Mouse (Mus musculus) neural tube, embryonic 12.5 days (tissue): ENCODE data around the gene Fam189a1. TPM values are rescaled to one million over a fixed set of nuclear protein-coding genes. Genes with fewer than 3 reads are reported as not detected.
A peak's percentile ranks its signal among the peaks of the same experiment; 100 is the strongest.

Source experiments
- ATAC-seq: fragments of 200-750 bp; cut with Nextera tagmentation; 2 replicates; pipeline ENCODE4 v1.8.0; 2017; ENCODE audit warnings: low read depth, mild to moderate bottlenecking, moderate TSS enrichment, moderate library complexity; ENCODE audit not compliant: low FRiP score
- H3K27ac ChIP-seq: fragments of 300-500 bp; sonication (generic); 2 replicates; pipeline ENCODE4 v1.5.1; 2016
- H3K27me3 ChIP-seq: fragments of 300-500 bp; sonication (generic); replicated peaks from 2 replicates; pipeline ENCODE4 v1.6.1; 2016; ENCODE audit warnings: mild to moderate bottlenecking
- H3K36me3 ChIP-seq: fragments of 300-500 bp; sonication (generic); 2 replicates; pipeline ENCODE4 v1.6.1; 2016; ENCODE audit warnings: mild to moderate bottlenecking
- H3K4me1 ChIP-seq: fragments of 300-500 bp; sonication (generic); 2 replicates; pipeline ENCODE4 v1.6.1; 2016
- H3K4me2 ChIP-seq: fragments of 300-500 bp; sonication (generic); replicated peaks from 2 replicates; pipeline ENCODE4 v1.6.1; 2016; ENCODE audit warnings: mild to moderate bottlenecking
- H3K4me3 ChIP-seq: fragments of 300-500 bp; sonication (generic); 2 replicates; pipeline ENCODE4 v1.5.1; 2016
- H3K9ac ChIP-seq: fragments of 300-500 bp; sonication (generic); 2 replicates; pipeline ENCODE4 v1.6.1; 2016; ENCODE audit warnings: mild to moderate bottlenecking
- H3K9me3 ChIP-seq: fragments of 300-500 bp; sonication (generic); 2 replicates; pipeline ENCODE4 v1.6.1; 2016; ENCODE audit warnings: mild to moderate bottlenecking
- WGBS: fragments of 180-500 bp; shearing (Covaris S2); methylation state at CpG from one replicate; pipeline ENCODE4 v1.1.7; 2016; 5-methylcytosine and 5-hydroxymethylcytosine counted together
- polyA plus RNA-seq: library from polyadenylated mRNA; unstranded; fragments of >200 nt; fragmentation: Nextera tagmentation; extraction: Ambion mirVana; gene quantifications from 2 replicates; pipeline ENCODE4 v1.2.1, GENCODE M21; 2016

Gene Fam189a1
- polyA plus RNA-seq, 1 experiment from 2014 or later, result 8.8 TPM

DNA sequence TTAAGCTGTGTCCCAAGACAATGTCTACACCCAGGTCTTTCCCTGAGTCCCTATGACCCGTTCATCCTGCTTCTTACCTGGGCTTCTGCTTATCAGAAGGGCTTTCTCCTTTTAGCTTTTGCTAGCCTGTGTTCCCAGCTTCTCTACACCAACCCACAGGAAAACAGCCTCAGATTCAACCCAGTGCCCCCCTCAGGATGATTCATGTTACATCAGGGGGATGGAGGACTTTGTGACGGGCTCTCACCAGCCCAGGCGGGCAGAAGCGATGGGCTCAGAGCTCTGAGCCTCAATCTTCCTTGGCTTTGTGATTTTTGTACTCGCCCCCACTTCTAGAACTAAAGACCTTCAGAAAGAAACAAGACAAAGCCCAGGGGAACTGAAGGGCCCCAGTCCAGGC, 335.3 kb downstream of the Fam189a1 start:
- no peak overlapping the region for H3K4me3 ChIP-seq
- H3K4me2 ChIP-seq, result no peak overlapping the region
- no peak overlapping the region for H3K9ac ChIP-seq
- no peaks in the 10 kb centered on the region for H3K36me3 ChIP-seq
- H3K27ac ChIP-seq, result no peak overlapping the region
- no peaks in the 10 kb centered on the region for H3K4me1 ChIP-seq
- no peaks in the 10 kb centered on the region for H3K27me3 ChIP-seq
- WGBS, result 80% methylated on average over 5 of the region's 5 CpGs
- ATAC-seq, result no peak
- H3K9me3 ChIP-seq, result no peaks in the 10 kb centered on the region

DNA sequence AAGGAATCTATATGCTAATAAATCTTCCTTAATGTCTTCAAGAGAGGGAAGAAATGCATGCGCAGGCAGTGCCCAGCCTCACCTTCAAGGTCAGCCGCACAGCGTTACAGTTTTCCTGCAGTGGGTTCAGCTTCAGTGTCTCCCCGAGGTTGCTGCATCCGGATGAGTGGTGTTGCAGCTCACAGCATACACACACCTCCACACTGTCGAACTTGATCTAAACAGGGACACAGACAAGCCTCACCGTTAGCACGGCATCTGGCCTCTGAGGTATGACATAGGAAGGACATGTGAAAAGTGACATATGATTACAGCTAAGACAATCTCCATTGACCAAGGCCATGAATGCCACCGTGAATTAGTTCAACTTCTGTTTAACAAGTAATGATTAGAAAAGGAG, 336.7 kb downstream of the Fam189a1 start:
- no peaks in the 10 kb centered on the region for H3K27me3 ChIP-seq
- no peaks in the 10 kb centered on the region for H3K9me3 ChIP-seq
- no peaks in the 10 kb centered on the region for H3K36me3 ChIP-seq
- no peak overlapping the region for H3K9ac ChIP-seq
- no peak overlapping the region for H3K4me2 ChIP-seq
- H3K4me1 ChIP-seq, result no peaks in the 10 kb centered on the region
- WGBS, result 76% methylated on average over 9 of the region's 9 CpGs
- no peak overlapping the region for H3K27ac ChIP-seq
- no peak overlapping the region for H3K4me3 ChIP-seq
- no peak for ATAC-seq

DNA sequence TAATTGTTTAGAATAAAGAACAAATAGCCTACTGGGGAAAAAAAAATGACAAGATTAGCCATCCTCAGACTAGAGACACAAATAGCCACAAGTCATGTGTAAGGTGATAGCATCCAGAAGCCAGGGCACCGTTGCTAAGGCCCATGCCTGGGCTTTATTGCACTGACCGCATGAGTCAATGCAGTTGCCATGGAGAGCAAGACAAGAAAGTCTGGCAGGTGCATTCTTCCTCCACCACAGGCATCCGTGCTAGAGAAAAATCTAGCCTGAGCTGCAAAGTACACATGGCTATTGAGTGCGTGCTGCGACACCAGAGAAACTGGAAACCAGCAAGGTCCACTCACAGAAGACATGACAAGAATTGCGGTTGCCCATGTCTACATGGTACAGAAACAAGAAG, 347.5 kb downstream of the Fam189a1 start:
- Histone ChIP-seq H3K36me3 (no peaks in the 10 kb centered on the region), H3K27ac (no peak overlapping the region), H3K4me3 (no peak overlapping the region), H3K27me3 (no peaks in the 10 kb centered on the region), H3K4me2 (no peak overlapping the region; the same call in 1 of the 2 replicates), H3K9me3 (no peaks in the 10 kb centered on the region), H3K4me1 (no peaks in the 10 kb centered on the region; the same call in 1 of the 2 replicates), H3K9ac (no peak overlapping the region)
- 24% methylated on average over 6 of the region's 6 CpGs for WGBS
- ATAC-seq, result peak; percentile 23; the same call in 1 of the 2 replicates

DNA sequence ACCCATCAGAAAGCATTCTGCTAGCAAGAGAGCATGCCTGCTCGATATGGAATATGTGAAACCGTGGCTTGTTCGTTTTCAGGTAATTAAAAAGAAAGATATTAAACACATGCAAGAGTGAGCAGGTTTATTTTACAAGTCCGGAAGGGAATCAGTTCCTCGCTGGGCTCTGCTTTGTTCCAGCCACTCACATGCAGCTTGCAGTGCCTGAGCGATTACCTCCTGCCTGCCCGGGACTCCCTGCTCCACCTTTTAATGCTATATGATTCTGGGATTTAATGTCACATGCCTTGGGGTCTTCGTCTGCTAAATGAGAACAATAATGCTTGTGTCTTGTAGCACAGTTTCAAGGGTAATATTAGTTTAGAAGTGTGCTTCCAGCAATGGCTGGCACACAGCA, 351.3 kb downstream of the Fam189a1 start:
- Histone ChIP-seq H3K9me3 (no peaks in the 10 kb centered on the region), H3K4me3 (no peak overlapping the region), H3K4me2 (no peak overlapping the region), H3K27ac (no peak overlapping the region), H3K27me3 (no peaks in the 10 kb centered on the region), H3K9ac (no peak overlapping the region), H3K36me3 (no peaks in the 10 kb centered on the region), H3K4me1 (peaks cover 5% of the 10 kb centered on the region; the same call in 1 of the 2 replicates)
- WGBS, result 65% methylated on average over 8 of the region's 8 CpGs
- ATAC-seq, result no peak

DNA sequence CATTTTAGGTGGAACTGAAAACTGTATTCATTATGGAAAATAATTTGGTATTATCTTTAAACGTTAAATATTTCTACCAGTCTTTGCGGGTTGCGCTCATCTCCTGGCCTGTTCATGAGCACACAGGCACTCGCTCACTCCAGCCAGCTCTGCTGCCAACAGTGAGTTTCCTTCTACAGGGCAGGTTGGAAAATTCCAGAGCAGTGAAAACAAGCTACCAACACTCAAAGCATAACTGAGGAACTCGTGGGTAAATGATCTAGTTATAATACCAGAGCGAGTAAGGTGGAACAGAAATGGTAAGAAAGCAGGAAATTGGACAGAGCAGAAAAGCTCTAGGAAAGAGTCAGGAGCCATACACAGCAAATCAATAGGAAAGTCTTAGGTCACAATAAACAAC, 360.8 kb downstream of the Fam189a1 start:
- H3K4me2 ChIP-seq, result no peak overlapping the region
- H3K36me3 ChIP-seq, result no peaks in the 10 kb centered on the region
- ATAC-seq, result no peak
- H3K27ac ChIP-seq, result no peak overlapping the region
- no peaks in the 10 kb centered on the region for H3K27me3 ChIP-seq
- whole genome bisulfite sequencing, result 84% methylated on average over 6 of the region's 6 CpGs
- H3K4me1 ChIP-seq, result no peaks in the 10 kb centered on the region
- no peak overlapping the region for H3K4me3 ChIP-seq
- no peak overlapping the region for H3K9ac ChIP-seq
- H3K9me3 ChIP-seq, result no peaks in the 10 kb centered on the region

DNA sequence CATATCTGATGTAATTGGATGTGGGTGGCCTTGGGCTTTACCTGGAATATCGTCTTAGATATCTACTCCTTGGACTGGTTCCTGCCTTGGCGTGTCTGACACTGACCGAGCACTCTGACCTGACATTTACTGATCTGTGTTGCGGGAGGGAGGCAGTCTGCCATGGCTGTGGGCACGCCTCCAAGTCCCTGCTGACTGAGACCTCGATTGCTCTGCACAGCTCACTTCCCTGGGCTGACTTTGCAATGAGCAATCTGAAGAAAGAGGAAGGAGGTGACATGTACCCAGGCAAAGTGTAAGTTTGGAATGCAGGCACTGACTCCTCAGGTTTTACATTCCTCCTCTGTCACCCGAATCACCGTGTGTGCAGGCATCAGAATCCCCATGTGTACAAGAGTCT, 364.3 kb downstream of the Fam189a1 start:
- H3K27me3 ChIP-seq, result no peaks in the 10 kb centered on the region
- 77% methylated on average over 8 of the region's 8 CpGs for WGBS
- no peaks in the 10 kb centered on the region for H3K9me3 ChIP-seq
- no peak overlapping the region for H3K4me2 ChIP-seq
- no peak overlapping the region for H3K9ac ChIP-seq
- no peak overlapping the region for H3K4me3 ChIP-seq
- H3K36me3 ChIP-seq, result no peaks in the 10 kb centered on the region
- no peaks in the 10 kb centered on the region for H3K4me1 ChIP-seq
- ATAC-seq, result no peak
- H3K27ac ChIP-seq, result no peak overlapping the region

DNA sequence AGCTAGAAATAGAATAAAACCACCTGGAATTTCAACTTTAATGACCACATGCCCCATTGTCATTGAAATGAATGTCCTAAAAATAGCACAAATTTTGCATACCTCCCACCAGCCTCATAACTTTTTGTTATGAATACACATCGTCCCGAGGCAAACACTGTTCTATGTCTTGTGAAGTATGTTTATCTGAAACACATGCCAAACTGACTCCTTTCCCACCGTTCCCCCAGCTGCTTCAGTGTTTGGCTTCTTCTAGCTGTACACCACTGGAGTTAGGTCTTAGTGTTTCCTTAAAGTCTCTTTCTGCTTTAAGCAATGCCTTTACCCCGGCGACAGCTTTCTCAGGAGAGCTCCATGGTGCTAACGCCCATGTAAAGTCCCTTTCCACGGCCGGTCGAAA, 365.2 kb downstream of the Fam189a1 start:
- H3K4me3 ChIP-seq, result no peak overlapping the region
- no peak overlapping the region for H3K27ac ChIP-seq
- no peak overlapping the region for H3K9ac ChIP-seq
- no peak overlapping the region for H3K4me2 ChIP-seq
- no peaks in the 10 kb centered on the region for H3K36me3 ChIP-seq
- no peaks in the 10 kb centered on the region for H3K9me3 ChIP-seq
- H3K4me1 ChIP-seq, result no peaks in the 10 kb centered on the region
- no peak for ATAC-seq
- H3K27me3 ChIP-seq, result no peaks in the 10 kb centered on the region
- 70% methylated on average over 9 of the region's 9 CpGs for WGBS

DNA sequence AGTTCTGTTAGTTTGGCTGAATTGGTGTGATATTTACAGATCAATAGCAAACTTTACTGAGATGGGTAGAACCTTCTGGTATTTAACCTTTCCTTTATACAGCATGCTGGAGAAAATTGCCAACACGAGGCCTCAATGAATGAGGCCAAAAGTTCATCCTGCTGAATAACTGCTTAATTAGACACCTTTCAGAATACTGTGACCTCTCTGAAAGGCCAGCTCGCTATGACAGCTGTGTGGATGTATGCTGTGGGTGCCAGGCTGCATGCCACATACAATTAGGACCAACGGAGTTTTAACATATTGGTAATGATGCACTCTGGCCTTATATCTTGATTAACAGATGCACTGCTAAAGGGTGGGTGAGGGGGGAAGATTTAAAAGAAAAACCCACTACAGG, 371.3 kb downstream of the Fam189a1 start:
- Histone ChIP-seq H3K27ac (no peak overlapping the region), H3K4me1 (no peaks in the 10 kb centered on the region), H3K9me3 (no peaks in the 10 kb centered on the region), H3K27me3 (no peaks in the 10 kb centered on the region), H3K4me3 (no peak overlapping the region), H3K36me3 (no peaks in the 10 kb centered on the region), H3K4me2 (no peak overlapping the region), H3K9ac (no peak overlapping the region)
- WGBS, result 46% methylated on average over 3 of the region's 3 CpGs
- ATAC-seq, result no peak

DNA sequence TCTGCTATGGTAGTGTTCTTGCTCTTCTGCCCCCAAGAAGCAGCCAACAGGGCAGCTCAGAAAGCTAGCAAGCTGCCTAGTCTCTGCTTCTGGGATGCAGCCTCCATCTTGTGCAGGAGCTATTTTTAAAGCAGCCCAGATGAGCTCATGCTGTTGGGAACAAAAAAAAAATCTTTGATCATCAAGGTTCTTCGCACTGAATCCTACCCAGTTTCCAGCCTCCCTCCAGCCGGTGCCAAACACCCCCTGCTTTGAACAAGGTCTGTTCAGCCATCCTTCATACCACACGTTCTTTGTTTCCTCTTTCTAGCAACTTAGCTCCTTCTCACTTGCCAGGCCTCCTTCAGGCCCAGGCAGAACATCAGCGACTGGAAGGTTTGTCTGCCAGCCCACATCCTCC, 376.9 kb downstream of the Fam189a1 start:
- Histone ChIP-seq H3K9ac (no peak overlapping the region), H3K9me3 (no peaks in the 10 kb centered on the region), H3K36me3 (no peaks in the 10 kb centered on the region), H3K4me3 (no peak overlapping the region), H3K4me2 (no peak overlapping the region), H3K4me1 (no peaks in the 10 kb centered on the region), H3K27me3 (no peaks in the 10 kb centered on the region; the same call in 1 of the 2 replicates), H3K27ac (no peak overlapping the region)
- 86% methylated on average over 4 of the region's 4 CpGs for WGBS
- no peak for ATAC-seq

DNA sequence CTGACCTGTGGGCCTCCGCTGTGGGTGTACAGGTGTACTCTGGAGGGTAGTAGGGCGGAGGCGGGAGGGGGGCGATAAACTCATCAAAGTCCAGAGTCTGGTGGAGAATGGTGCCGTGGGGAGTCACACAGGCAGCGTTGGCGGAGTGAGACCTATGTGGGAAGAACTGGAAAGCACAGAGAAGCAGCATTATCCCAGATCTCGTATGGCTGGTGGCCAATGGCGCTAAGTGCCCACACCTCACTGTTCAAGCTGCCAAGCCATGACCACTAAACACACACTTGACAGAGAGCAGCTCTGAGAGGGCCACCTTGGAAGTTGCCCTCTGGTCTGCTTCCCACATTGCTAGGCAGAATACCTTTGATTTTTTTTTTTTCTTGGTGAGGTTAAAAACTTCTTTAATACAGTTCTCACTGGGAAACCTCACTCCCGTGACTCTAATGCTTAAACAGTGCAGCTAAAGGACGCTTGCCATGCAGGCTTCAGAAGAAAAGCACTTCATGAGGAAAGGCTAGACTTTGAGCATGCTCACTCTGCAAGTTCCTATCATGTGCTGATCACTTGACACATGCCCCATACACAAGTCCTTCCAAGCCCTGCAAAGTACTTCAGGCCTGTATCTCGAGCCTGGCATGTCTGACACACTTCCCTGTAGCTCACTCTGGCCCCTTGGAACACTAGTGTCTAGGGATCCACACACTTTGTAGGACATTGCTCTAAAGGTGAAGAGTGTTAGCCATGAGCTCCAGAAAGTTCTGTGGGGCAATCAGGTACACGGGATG, 379.5 kb downstream of the Fam189a1 start:
- H3K4me1 ChIP-seq, result 0 out of 2 replicates have a peak, but pooled peaks cover 3% of the 10 kb centered on the region
- no peaks in the 10 kb centered on the region; the same call in 1 of the 2 replicates for H3K27me3 ChIP-seq
- H3K27ac ChIP-seq, result no peak overlapping the region
- no peak for ATAC-seq
- WGBS, result 86% methylated on average over 13 of the region's 13 CpGs
- H3K36me3 ChIP-seq, result no peaks in the 10 kb centered on the region
- H3K9me3 ChIP-seq, result no peaks in the 10 kb centered on the region
- H3K4me3 ChIP-seq, result no peak overlapping the region
- H3K9ac ChIP-seq, result no peak overlapping the region
- no peak overlapping the region for H3K4me2 ChIP-seq

DNA sequence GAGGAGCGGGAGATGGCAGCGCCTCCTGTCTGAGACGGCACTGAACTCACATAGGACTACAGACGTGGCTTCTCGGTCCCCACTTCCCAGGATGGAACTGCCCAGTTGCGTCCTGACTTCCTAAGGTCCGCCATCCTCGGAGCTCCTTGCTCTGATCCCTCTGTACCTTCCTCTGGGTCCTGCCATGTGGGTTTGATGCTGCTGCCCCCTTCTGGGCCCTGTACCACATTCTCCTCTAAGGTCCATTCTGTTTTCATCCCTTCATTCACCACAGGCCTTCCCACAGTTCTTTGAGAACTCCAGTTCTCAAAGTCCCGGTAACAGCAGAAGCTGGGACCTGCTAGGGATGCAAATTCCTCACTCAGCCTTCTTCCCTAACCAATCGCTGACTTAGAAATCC, 382.9 kb downstream of the Fam189a1 start:
- Histone ChIP-seq H3K9me3 (no peaks in the 10 kb centered on the region), H3K4me1 (0 out of 2 replicates have a peak, but pooled peaks cover 6% of the 10 kb centered on the region), H3K4me2 (no peak overlapping the region), H3K9ac (no peak overlapping the region), H3K36me3 (no peaks in the 10 kb centered on the region), H3K4me3 (no peak overlapping the region), H3K27me3 (no peaks in the 10 kb centered on the region; the same call in 1 of the 2 replicates), H3K27ac (no peak overlapping the region)
- no peak for ATAC-seq
- WGBS, result 43% methylated on average over 10 of the region's 10 CpGs

DNA sequence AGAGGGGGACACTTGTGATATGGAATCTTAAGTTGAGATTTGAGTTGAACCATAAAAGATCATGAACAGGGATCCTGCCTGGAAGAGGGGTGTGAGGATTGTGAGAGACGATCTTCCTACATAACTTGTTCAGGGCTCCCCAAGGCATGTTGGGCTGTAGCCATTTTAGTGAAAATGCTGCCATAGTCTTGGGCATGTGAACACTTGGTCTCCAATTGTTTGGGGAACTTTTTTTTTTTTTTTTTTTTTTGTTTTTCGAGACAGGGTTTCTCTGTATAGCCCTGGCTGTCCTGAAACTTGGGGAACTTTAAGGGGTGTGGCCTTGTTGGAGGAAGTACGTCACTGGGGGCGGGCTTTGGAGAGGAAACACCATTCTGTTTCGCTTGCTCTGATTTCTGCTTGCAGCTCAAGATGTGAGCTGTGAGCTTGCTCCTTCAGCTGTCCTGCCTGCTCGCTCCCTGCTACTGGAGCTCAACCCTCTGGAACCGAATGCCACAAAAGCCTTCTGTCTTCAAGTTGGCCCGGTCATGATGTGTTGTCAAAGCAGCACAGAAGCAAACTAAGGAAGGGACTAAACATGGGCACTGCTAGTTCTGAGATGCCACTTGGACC, 385.5 kb downstream of the Fam189a1 start:
- H3K27me3 ChIP-seq, result no peaks in the 10 kb centered on the region; the same call in 1 of the 2 replicates
- no peak overlapping the region for H3K4me3 ChIP-seq
- no peak overlapping the region for H3K9ac ChIP-seq
- H3K4me1 ChIP-seq, result 0 out of 2 replicates have a peak, but pooled peaks cover 6% of the 10 kb centered on the region
- WGBS, result 56% methylated on average over 8 of the region's 8 CpGs
- no peak overlapping the region for H3K27ac ChIP-seq
- H3K9me3 ChIP-seq, result no peaks in the 10 kb centered on the region
- peak overlapping the region; percentile 48 for H3K4me2 ChIP-seq
- H3K36me3 ChIP-seq, result no peaks in the 10 kb centered on the region
- ATAC-seq, result no peak
